Mouse (Mus musculus): Measurements from ENCODE around the gene Olfr45. TPM values are rescaled to one million over a fixed set of nuclear protein-coding genes. Genes with fewer than 3 reads are reported as not detected.
"Not testable (repeated sequence)": the region's sequence is repeated elsewhere in the genome, so short reads cannot be mapped to it uniquely, and the experiment has no call there.

The Olfr45 gene
- polyA plus RNA-seq (2014; fragmentation: Nextera tagmentation; extraction: Ambion mirVana): not detected in 2 replicates

DNA sequence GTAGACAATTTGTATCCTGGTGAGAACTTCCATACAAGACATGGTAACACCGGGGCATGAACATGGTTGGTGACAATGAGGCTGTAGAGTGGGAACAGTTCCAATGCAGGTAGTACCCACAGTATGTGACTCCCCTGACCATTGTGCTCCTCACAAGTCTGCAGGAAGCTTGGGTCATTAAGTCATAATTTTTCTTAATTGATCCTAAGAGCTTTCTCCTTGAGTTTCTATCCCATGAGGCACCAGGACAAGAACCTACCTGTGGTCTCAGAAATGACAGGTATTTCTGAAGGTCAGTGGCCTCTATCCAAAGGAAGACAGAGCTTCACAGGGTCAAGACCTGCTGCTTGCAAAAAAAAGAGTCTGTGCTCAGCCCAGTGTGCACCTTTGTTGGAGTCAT lies at the start of gene Olfr45:
Gene Olfr45, plus strand, starts transcription at position 301 of the 400 bp plus-strand sequence.
- no peak within 1 kb of the TSS for H3K9ac ChIP-seq (ENCODE audit: low read depth, low read length)
- no peaks in the 10 kb centered on the region for H3K9me3 ChIP-seq (replicated peaks; ENCODE audit: control insufficient read depth, low read length)
- WGBS (ENCODE audit: insufficient replicate concordance): 91% methylated on average over 1 of the region's 1 CpGs
- ATAC-seq (replicated peaks; ENCODE audit: insufficient number of reproducible peaks, low FRiP score, low TSS enrichment): no peak
- H3K27me3 ChIP-seq (ENCODE audit: control insufficient read depth, insufficient read depth, low read length): no peaks in the 10 kb centered on the region
- no peaks in the 10 kb centered on the region for H3K4me1 ChIP-seq (ENCODE audit: control insufficient read depth, insufficient read depth, low read length)
- no peaks in the 10 kb centered on the region for H3K36me3 ChIP-seq (ENCODE audit: control insufficient read depth, insufficient read depth, low read length)
- no peak within 1 kb of the TSS for H3K4me2 ChIP-seq
- no peak within 1 kb of the TSS for H3K4me3 ChIP-seq (ENCODE audit: low read depth, low read length)
- no peak within 1 kb of the TSS for H3K27ac ChIP-seq (ENCODE audit: low read depth, low read length)

DNA sequence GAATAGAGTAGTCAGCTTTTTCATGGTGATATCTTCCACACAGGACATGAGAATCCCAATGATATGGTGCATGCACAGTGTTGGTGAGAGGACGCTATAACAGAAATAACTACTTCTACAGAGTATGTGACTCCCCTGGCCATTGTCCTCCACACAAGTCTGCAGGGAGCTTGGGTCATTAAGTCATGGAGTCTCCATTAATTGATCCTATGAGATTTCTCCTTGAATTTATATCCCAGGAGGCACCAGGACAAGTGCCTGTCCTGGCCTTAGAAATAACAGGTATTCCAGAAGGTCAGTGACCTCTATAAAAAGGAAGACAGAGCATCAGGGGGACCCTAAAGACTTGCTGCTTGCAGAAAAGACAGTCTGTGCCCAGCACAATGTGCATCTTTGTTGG lies 35.6 kb upstream of the Olfr45 start, which contains the start of gene Olfr53:
Gene Olfr53, plus strand, starts transcription at position 301 of the 400 bp plus-strand sequence.
- Histone ChIP-seq H3K27ac (ENCODE audit: low read depth, low read length) (no peak within 1 kb of the TSS), H3K9ac (ENCODE audit: low read depth, low read length) (no peak within 1 kb of the TSS), H3K4me1 (ENCODE audit: control insufficient read depth, insufficient read depth, low read length) (no peaks in the 10 kb centered on the region), H3K4me2 (no peak within 1 kb of the TSS), H3K9me3 (replicated peaks; ENCODE audit: control insufficient read depth, low read length) (no peaks in the 10 kb centered on the region), H3K27me3 (ENCODE audit: control insufficient read depth, insufficient read depth, low read length) (no peaks in the 10 kb centered on the region), H3K36me3 (ENCODE audit: control insufficient read depth, insufficient read depth, low read length) (no peaks in the 10 kb centered on the region), H3K4me3 (ENCODE audit: low read depth, low read length) (no peak within 1 kb of the TSS)
- WGBS (ENCODE audit: insufficient replicate concordance): 72% methylated on average over 1 of the region's 1 CpGs
- no peak for ATAC-seq (replicated peaks; ENCODE audit: insufficient number of reproducible peaks, low FRiP score, low TSS enrichment)

DNA sequence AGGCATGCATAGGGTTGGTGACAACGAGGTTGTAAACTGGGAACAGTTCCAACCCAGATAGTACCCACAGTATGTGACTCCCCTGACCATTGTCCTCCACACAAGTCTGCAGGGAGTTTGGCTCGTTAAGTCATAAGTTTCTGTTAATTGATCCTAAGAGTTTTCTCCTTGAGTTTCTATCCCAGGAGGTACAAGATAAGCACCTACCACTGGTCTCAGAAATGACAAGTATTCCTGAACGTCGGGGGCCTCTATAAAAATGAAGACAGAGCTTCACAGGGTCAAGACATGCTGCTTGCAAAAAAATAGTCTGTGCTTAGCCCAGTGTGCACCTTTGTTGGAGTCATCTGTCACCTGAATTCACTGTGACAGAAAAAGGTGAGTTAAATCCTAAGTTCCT lies 22.1 kb upstream of the Olfr45 start, which contains the start of gene Olfr539:
Gene Olfr539, plus strand, starts transcription at position 301 of the 400 bp plus-strand sequence.
- Histone ChIP-seq H3K4me1 (ENCODE audit: control insufficient read depth, insufficient read depth, low read length) (no peaks in the 10 kb centered on the region), H3K4me2 (no peak within 1 kb of the TSS), H3K9me3 (replicated peaks; ENCODE audit: control insufficient read depth, low read length) (no peaks in the 10 kb centered on the region), H3K36me3 (ENCODE audit: control insufficient read depth, insufficient read depth, low read length) (no peaks in the 10 kb centered on the region), H3K27ac (ENCODE audit: low read depth, low read length) (no peak within 1 kb of the TSS), H3K27me3 (ENCODE audit: control insufficient read depth, insufficient read depth, low read length) (no peaks in the 10 kb centered on the region), H3K4me3 (ENCODE audit: low read depth, low read length) (no peak within 1 kb of the TSS), H3K9ac (ENCODE audit: low read depth, low read length) (no peak within 1 kb of the TSS)
- no peak for ATAC-seq (replicated peaks; ENCODE audit: insufficient number of reproducible peaks, low FRiP score, low TSS enrichment)
- WGBS (ENCODE audit: insufficient replicate concordance): 69% methylated on average over 4 of the region's 4 CpGs

DNA sequence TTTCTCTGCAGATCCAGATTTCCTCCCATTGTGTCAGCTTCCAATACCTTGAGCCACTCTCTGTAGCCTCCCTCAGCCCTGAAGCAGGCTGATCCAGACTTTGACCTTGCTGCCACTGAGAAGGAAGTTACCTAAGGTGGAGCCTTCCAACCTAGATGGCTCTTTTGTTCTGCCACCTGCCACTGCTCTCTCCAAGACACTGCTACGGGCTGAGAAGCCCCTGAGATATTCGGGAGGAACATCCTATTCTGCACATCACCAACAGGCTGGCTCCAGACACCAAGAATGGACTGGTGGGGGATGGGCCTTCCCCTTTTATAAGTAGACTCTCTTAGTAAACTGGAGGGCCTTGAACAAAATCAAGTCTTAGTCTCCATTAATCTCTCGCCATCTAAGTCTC lies 11.1 kb upstream of the Olfr45 start:
- H3K36me3 ChIP-seq (ENCODE audit: control insufficient read depth, insufficient read depth, low read length); H3K4me1 ChIP-seq (ENCODE audit: control insufficient read depth, insufficient read depth, low read length); H3K4me2 ChIP-seq; H3K9me3 ChIP-seq (replicated peaks; ENCODE audit: control insufficient read depth, low read length); ATAC-seq (replicated peaks; ENCODE audit: insufficient number of reproducible peaks, low FRiP score, low TSS enrichment); H3K27ac ChIP-seq (ENCODE audit: low read depth, low read length); H3K9ac ChIP-seq (ENCODE audit: low read depth, low read length); H3K27me3 ChIP-seq (ENCODE audit: control insufficient read depth, insufficient read depth, low read length); H3K4me3 ChIP-seq (ENCODE audit: low read depth, low read length): not testable (repeated sequence)
- 77% methylated on average over 3 of the region's 3 CpGs for WGBS (ENCODE audit: insufficient replicate concordance)

DNA sequence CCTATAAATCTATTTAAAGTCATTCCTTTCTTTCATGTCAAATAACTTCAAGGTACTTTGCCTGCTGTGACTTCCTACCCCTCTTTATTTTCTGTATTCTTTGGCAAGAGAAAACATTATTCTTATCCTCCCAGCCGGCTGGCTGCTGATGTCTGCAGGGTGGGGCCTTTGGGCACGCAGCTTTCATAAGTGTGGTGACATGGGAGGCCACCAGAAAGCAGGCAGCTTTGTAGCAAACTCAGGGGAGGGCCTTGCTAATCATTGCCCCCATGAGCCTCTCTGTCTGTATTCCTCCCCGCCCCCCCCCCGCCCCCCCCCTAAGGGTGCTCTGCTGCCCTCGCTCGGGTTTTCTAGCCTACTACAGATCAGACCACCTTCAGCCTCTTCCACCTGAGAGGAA lies 5.9 kb upstream of the Olfr45 start:
- Histone ChIP-seq H3K9ac (ENCODE audit: low read depth, low read length) (no peak overlapping the region), H3K27ac (ENCODE audit: low read depth, low read length) (no peak overlapping the region), H3K4me1 (ENCODE audit: control insufficient read depth, insufficient read depth, low read length) (no peaks in the 10 kb centered on the region), H3K27me3 (ENCODE audit: control insufficient read depth, insufficient read depth, low read length) (no peaks in the 10 kb centered on the region), H3K9me3 (replicated peaks; ENCODE audit: control insufficient read depth, low read length) (no peaks in the 10 kb centered on the region), H3K4me3 (ENCODE audit: low read depth, low read length) (no peak overlapping the region), H3K4me2 (peak overlapping the region; percentile 47), H3K36me3 (ENCODE audit: control insufficient read depth, insufficient read depth, low read length) (no peaks in the 10 kb centered on the region)
- WGBS (ENCODE audit: insufficient replicate concordance): 1% methylated on average over 6 of the region's 6 CpGs
- 0 out of 2 replicates have a peak, but pooled peaks have one; percentile 22 for ATAC-seq (replicated peaks; ENCODE audit: insufficient number of reproducible peaks, low FRiP score, low TSS enrichment)

DNA sequence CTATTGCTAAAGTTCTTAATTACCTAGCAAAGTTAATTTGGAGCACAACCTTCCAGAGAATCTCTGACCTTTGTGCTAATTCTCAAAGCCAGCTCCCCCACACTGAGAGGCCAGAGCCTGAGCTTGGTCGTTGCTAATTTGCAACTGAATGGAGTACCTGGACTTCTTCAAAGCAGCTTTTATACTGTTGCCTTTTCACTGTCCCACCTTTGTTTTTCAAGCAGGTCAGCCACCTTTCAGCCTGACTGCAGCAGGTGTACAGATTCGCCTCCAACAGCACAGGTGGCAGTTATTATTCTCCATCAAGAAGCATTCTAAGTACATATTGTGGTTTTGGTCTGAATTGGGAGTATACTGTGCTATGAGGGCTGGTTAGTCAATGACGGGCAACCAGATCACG lies 2.2 kb upstream of the Olfr45 start:
- not testable (repeated sequence) for ATAC-seq (replicated peaks; ENCODE audit: insufficient number of reproducible peaks, low FRiP score, low TSS enrichment); H3K27ac ChIP-seq (ENCODE audit: low read depth, low read length); H3K27me3 ChIP-seq (ENCODE audit: control insufficient read depth, insufficient read depth, low read length); H3K9me3 ChIP-seq (replicated peaks; ENCODE audit: control insufficient read depth, low read length); H3K9ac ChIP-seq (ENCODE audit: low read depth, low read length); H3K4me2 ChIP-seq; H3K4me3 ChIP-seq (ENCODE audit: low read depth, low read length); H3K36me3 ChIP-seq (ENCODE audit: control insufficient read depth, insufficient read depth, low read length); H3K4me1 ChIP-seq (ENCODE audit: control insufficient read depth, insufficient read depth, low read length)
- 67% methylated on average over 4 of the region's 4 CpGs for WGBS (ENCODE audit: insufficient replicate concordance)

DNA sequence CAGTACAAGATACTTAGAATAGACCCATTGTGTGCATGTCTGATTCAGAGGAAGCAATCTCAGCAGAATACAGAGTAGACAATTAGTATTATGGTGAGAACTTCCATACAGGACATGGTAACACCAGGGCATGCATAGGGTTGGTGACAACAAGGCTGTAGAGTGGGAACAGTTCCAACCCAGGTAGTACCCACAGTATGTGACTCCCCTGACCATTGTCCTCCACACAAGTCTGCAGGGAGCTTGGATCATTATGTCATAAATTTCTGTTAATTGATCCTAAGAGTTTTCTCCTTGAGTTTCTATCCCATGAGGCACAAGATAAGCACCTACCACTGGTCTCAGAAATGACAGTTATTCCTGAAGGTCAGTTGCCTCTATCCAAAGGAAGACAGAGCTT lies 15.2 kb downstream of the Olfr45 start, which contains the start of gene Olfr541:
Gene Olfr541, plus strand, starts transcription at position 301 of the 400 bp plus-strand sequence.
- no peaks in the 10 kb centered on the region for H3K27me3 ChIP-seq (ENCODE audit: control insufficient read depth, insufficient read depth, low read length)
- no peak within 1 kb of the TSS for H3K4me2 ChIP-seq
- H3K9ac ChIP-seq (ENCODE audit: low read depth, low read length): no peak within 1 kb of the TSS
- H3K27ac ChIP-seq (ENCODE audit: low read depth, low read length): no peak within 1 kb of the TSS
- H3K4me1 ChIP-seq (ENCODE audit: control insufficient read depth, insufficient read depth, low read length): no peaks in the 10 kb centered on the region
- H3K4me3 ChIP-seq (ENCODE audit: low read depth, low read length): no peak within 1 kb of the TSS
- H3K36me3 ChIP-seq (ENCODE audit: control insufficient read depth, insufficient read depth, low read length): no peaks in the 10 kb centered on the region
- no peak for ATAC-seq (replicated peaks; ENCODE audit: insufficient number of reproducible peaks, low FRiP score, low TSS enrichment)
- no peaks in the 10 kb centered on the region for H3K9me3 ChIP-seq (replicated peaks; ENCODE audit: control insufficient read depth, low read length)

DNA sequence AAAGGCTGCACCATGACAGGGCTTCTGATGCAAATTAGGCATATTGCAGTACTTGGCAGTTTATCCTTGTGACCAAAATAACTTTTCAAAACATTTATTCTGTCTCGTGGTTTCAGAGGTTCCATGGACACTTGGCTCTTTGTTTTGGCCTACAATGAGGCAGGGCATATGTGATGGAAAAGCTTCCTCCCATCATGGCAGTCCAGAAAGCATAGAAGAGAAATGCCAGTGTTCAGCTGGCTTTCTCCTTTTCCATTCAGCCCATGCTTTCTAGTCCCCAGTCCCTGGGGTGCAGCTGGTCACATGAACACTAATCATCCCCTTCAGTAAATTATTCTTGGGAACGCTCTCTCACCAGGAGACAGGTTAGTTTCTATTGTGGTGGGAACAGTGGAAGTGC lies 24.6 kb downstream of the Olfr45 start:
- H3K9me3 ChIP-seq (replicated peaks; ENCODE audit: control insufficient read depth, low read length): no peaks in the 10 kb centered on the region
- H3K4me2 ChIP-seq: no peak overlapping the region
- no peaks in the 10 kb centered on the region for H3K4me1 ChIP-seq (ENCODE audit: control insufficient read depth, insufficient read depth, low read length)
- no peak for ATAC-seq (replicated peaks; ENCODE audit: insufficient number of reproducible peaks, low FRiP score, low TSS enrichment)
- no peak overlapping the region for H3K4me3 ChIP-seq (ENCODE audit: low read depth, low read length)
- 70% methylated on average over 2 of the region's 2 CpGs for WGBS (ENCODE audit: insufficient replicate concordance)
- no peaks in the 10 kb centered on the region for H3K36me3 ChIP-seq (ENCODE audit: control insufficient read depth, insufficient read depth, low read length)
- H3K9ac ChIP-seq (ENCODE audit: low read depth, low read length): no peak overlapping the region
- no peak overlapping the region for H3K27ac ChIP-seq (ENCODE audit: low read depth, low read length)
- no peaks in the 10 kb centered on the region for H3K27me3 ChIP-seq (ENCODE audit: control insufficient read depth, insufficient read depth, low read length)

DNA sequence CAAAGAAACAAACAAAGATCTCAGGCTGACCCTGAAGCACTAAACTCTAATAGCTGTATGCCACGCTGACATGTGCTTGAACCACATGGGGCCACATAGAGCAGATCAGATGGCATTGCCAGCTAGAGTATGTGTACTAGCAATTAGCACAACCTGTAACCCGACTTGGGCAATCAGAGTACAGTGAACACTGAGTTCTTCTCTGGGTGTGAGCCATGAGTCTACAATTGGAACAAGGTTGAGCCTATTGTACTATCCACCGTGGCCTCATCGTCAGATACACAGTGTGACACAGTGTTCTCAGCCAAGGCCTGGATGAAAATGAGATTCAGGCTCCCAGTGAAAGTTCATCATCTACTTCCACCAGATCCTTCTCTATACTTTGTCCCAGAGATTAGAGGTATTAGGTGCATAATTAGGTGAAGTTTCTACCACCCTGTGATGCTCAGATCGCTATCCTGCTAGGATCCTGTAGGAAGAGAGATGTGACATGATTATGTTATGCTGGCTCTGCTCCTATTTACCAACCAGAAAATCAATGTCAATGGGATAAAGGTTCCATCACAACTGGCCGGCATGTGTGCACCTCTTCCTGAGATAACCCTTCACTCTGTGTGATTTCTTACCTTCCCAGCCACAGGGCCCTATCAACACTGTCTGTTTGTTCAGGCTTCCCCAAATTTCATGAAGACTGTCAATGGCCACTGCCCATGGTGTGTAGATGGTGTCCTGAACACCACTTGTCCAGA lies 26.0 kb downstream of the Olfr45 start:
- no peaks in the 10 kb centered on the region for H3K36me3 ChIP-seq (ENCODE audit: control insufficient read depth, insufficient read depth, low read length)
- H3K9me3 ChIP-seq (replicated peaks; ENCODE audit: control insufficient read depth, low read length): no peaks in the 10 kb centered on the region
- no peak overlapping the region for H3K9ac ChIP-seq (ENCODE audit: low read depth, low read length)
- H3K27ac ChIP-seq (ENCODE audit: low read depth, low read length): no peak overlapping the region
- 70% methylated on average over 6 of the region's 6 CpGs for WGBS (ENCODE audit: insufficient replicate concordance)
- H3K27me3 ChIP-seq (ENCODE audit: control insufficient read depth, insufficient read depth, low read length): no peaks in the 10 kb centered on the region
- no peak overlapping the region for H3K4me2 ChIP-seq
- H3K4me1 ChIP-seq (ENCODE audit: control insufficient read depth, insufficient read depth, low read length): no peaks in the 10 kb centered on the region
- no peak overlapping the region for H3K4me3 ChIP-seq (ENCODE audit: low read depth, low read length)
- no peak for ATAC-seq (replicated peaks; ENCODE audit: insufficient number of reproducible peaks, low FRiP score, low TSS enrichment)
